In genomic region chr3:96546880-96547279, GRCm38 (mm10) we compare ENCODE assay signal across 16 mouse cellular contexts. TPM values are rescaled to one million over a fixed set of nuclear protein-coding genes. Genes with fewer than 3 reads are reported as not detected.
DNase-seq lines count a peak whose midpoint lies in the region; ATAC-seq lines count a peak whose summit lies in the region.
"Had no signal": no experiment of that assay in that cellular context is flagged by ENCODE, and none has a peak within 500 bp of the region (broad histone marks: within the 10 kb centered on the region; RNA-seq: fewer than 3 reads in every experiment).

No protein-coding gene starts in this region.

- peaks cover 5% of the 10 kb centered on the region; the same call in 1 of the 2 replicates for H3K27me3 ChIP-seq in heart, embryonic 11.5 days (ENCODE audit: control insufficient read depth, insufficient read depth, low read length)
- peaks cover 26% of the 10 kb centered on the region for H3K27me3 ChIP-seq in megakaryocyte, embryonic 14.5 days (replicated peaks)
- peaks cover 39% of the 10 kb centered on the region for H3K27me3 ChIP-seq in embryonic facial prominence, embryonic 10.5 days (replicated peaks; ENCODE audit: low read depth, poor library complexity, severe bottlenecking)
- H3K27me3 ChIP-seq in kidney, embryonic 16.5 days (ENCODE audit: insufficient read depth, low read length), result no peaks in the 10 kb centered on the region

- H3K4me3 ChIP-seq in heart, embryonic 11.5 days (ENCODE audit: low read depth, low read length), result no peak overlapping the region
- peak overlapping the region; percentile 16 for H3K4me3 ChIP-seq in megakaryocyte, embryonic 14.5 days (replicated peaks)
- 0 out of 2 replicates have a peak overlapping the region, but pooled peaks have one; percentile 11 for H3K4me3 ChIP-seq in embryonic facial prominence, embryonic 10.5 days
- no peak overlapping the region for H3K4me3 ChIP-seq in kidney, embryonic 16.5 days (ENCODE audit: low read length)
- H3K4me3 ChIP-seq: layer of hippocampus, adult 2 months; liver, embryonic 15.5 days had no signal

- 0 out of 2 replicates have a peak overlapping the region, but pooled peaks have one; percentile 34 for H3K4me2 ChIP-seq in heart, embryonic 11.5 days
- H3K4me2 ChIP-seq in kidney, embryonic 16.5 days (replicated peaks; ENCODE audit: low read depth, low read length), result no peak overlapping the region

- H3K9ac ChIP-seq in heart, embryonic 11.5 days (ENCODE audit: low read depth, low read length), result no peak overlapping the region
- no peak overlapping the region for H3K9ac ChIP-seq in kidney, embryonic 16.5 days (replicated peaks; ENCODE audit: low read length)
- H3K9ac ChIP-seq: liver, embryonic 15.5 days had no signal

- H3K27ac ChIP-seq in heart, embryonic 11.5 days (ENCODE audit: low read depth, low read length), result no peak overlapping the region
- no peak overlapping the region for H3K27ac ChIP-seq in embryonic facial prominence, embryonic 10.5 days (replicated peaks)
- H3K27ac ChIP-seq in kidney, embryonic 16.5 days (ENCODE audit: low read length), result no peak overlapping the region
- H3K27ac ChIP-seq: layer of hippocampus, adult 2 months; liver, embryonic 15.5 days had no signal

- no peak for DNase-seq in heart, adult 18-20 months
- DNase-seq in embryonic facial prominence, embryonic 10.5 days (ENCODE audit: low spot score), result no peak
- peak; percentile 29 for DNase-seq in naive thymus-derived CD4-positive, alpha-beta T cell, adult 2 months (ENCODE audit: low read depth)
- no peak for DNase-seq in layer of hippocampus, adult 8-10 months (ENCODE audit: low spot score in 2 of 2)
- DNase-seq: thymus, adult 18-20 months had no signal

- H3K36me3 ChIP-seq in heart, embryonic 11.5 days (ENCODE audit: control insufficient read depth, insufficient read depth, low read length), result no peaks in the 10 kb centered on the region
- H3K36me3 ChIP-seq in megakaryocyte, embryonic 14.5 days (replicated peaks; ENCODE audit: low read length), result no peaks in the 10 kb centered on the region
- H3K36me3 ChIP-seq in embryonic facial prominence, embryonic 10.5 days (replicated peaks), result no peaks in the 10 kb centered on the region
- H3K36me3 ChIP-seq in kidney, embryonic 16.5 days (ENCODE audit: insufficient read depth, low read length), result no peaks in the 10 kb centered on the region
- H3K36me3 ChIP-seq: liver, embryonic 15.5 days had no signal

- no peak for ATAC-seq in heart, embryonic 11.5 days (replicated peaks; ENCODE audit: insufficient number of reproducible peaks, low FRiP score, low TSS enrichment)
- ATAC-seq in megakaryocyte, adult 5-6 weeks (ENCODE audit: poor library complexity, severe bottlenecking), result no peak
- ATAC-seq in kidney, embryonic 16.5 days (ENCODE audit: low FRiP score, low TSS enrichment), result no peak

- H3K9me3 ChIP-seq in heart, embryonic 11.5 days (replicated peaks; ENCODE audit: control insufficient read depth, low read length), result no peaks in the 10 kb centered on the region
- peaks cover 3% of the 10 kb centered on the region for H3K9me3 ChIP-seq in megakaryocyte, embryonic 14.5 days
- H3K9me3 ChIP-seq in embryonic facial prominence, embryonic 10.5 days, result no peaks in the 10 kb centered on the region
- no peaks in the 10 kb centered on the region for H3K9me3 ChIP-seq in kidney, embryonic 16.5 days (ENCODE audit: low read length)
- H3K9me3 ChIP-seq: liver, embryonic 15.5 days had no signal

- H3K4me1 ChIP-seq in heart, embryonic 11.5 days (ENCODE audit: control insufficient read depth, insufficient read depth, low read length), result peaks cover 5% of the 10 kb centered on the region
- peaks cover 36% of the 10 kb centered on the region for H3K4me1 ChIP-seq in megakaryocyte, embryonic 14.5 days
- peaks cover 14% of the 10 kb centered on the region for H3K4me1 ChIP-seq in embryonic facial prominence, embryonic 10.5 days
- H3K4me1 ChIP-seq in kidney, embryonic 16.5 days (ENCODE audit: insufficient read depth, low read length), result peaks cover 5% of the 10 kb centered on the region; the same call in 1 of the 2 replicates

- 50% methylated on average over 4 of the region's 4 CpGs for WGBS in heart, embryonic 11.5 days (ENCODE audit: insufficient replicate concordance)
- 56% methylated on average over 4 of the region's 4 CpGs for WGBS in embryonic facial prominence, embryonic 10.5 days
- 54% methylated on average over 4 of the region's 4 CpGs for WGBS in kidney, embryonic 16.5 days

RNA-seq across cellular contexts. Expression of gene Txnip, which starts 10.9 kb away (rescaled TPM):
- 106 and 121 TPM in 2 replicates for polyA plus RNA-seq in heart, embryonic 11.5 days (2014; fragmentation: Nextera tagmentation; extraction: Ambion mirVana)
- 100 to 1,000 TPM; 435 to 530 TPM for total RNA-seq in heart, adult 18-20 months (2021)
- polyA plus RNA-seq in megakaryocyte, embryonic 14.5 days (2012; ENCODE audit: insufficient read depth, low replicate concordance), result 4.1 and 22.7 TPM in 2 replicates
- total RNA-seq in megakaryocyte, adult 5-6 weeks (2015), result 411 and 437 TPM in 2 replicates
- 356 and 357 TPM in 2 replicates for total RNA-seq in megakaryocyte, adult 5-6 weeks (2017)
- polyA plus RNA-seq in embryonic facial prominence, embryonic 10.5 days (2016; fragmentation: Nextera tagmentation; extraction: Ambion mirVana), result 31.2 and 34.9 TPM in 2 replicates
- 191 and 197 TPM in 2 replicates for polyA plus RNA-seq in kidney, embryonic 16.5 days (2015; fragmentation: Nextera tagmentation; extraction: Ambion mirVana)
- total RNA-seq in layer of hippocampus, adult 8-10 months (2022), result 10 to 100 TPM; 23.9 to 39.1 (median 31.6) TPM

RNA-seq across cellular contexts. Expression of gene Hfe2, which starts 21.9 kb away (rescaled TPM):
- polyA plus RNA-seq in heart, embryonic 11.5 days (2014; fragmentation: Nextera tagmentation; extraction: Ambion mirVana), result 7.4 and 9.3 TPM in 2 replicates
- total RNA-seq in heart, adult 18-20 months (2021), result 100 to 1,000 TPM; 279 to 290 TPM
- 21.2 and 30.0 TPM in 2 replicates for polyA plus RNA-seq in megakaryocyte, embryonic 14.5 days (2012; ENCODE audit: insufficient read depth, low replicate concordance)
- total RNA-seq in megakaryocyte, adult 5-6 weeks (2015), result not detected in 2 replicates
- not detected in 2 replicates for total RNA-seq in megakaryocyte, adult 5-6 weeks (2017)
- polyA plus RNA-seq in embryonic facial prominence, embryonic 10.5 days (2016; fragmentation: Nextera tagmentation; extraction: Ambion mirVana), result 1.4 and 1.5 TPM in 2 replicates
- polyA plus RNA-seq in kidney, embryonic 16.5 days (2015; fragmentation: Nextera tagmentation; extraction: Ambion mirVana), result 0.37 and 0.69 TPM in 2 replicates
- under 1 TPM in 2 of 4 experiments, not detected in 2; 0.16 to 0.22 TPM for total RNA-seq in layer of hippocampus, adult 8-10 months (2022)
- total RNA-seq: adrenal gland, postnatal 36 days; hematopoietic stem cell, adult 5-6 weeks had no signal

RNA-seq across cellular contexts. Expression of gene Gm16253, which starts 29.9 kb away (rescaled TPM):
- 1.2 and 1.5 TPM in 2 replicates for polyA plus RNA-seq in heart, embryonic 11.5 days (2014; fragmentation: Nextera tagmentation; extraction: Ambion mirVana)
- total RNA-seq in heart, adult 18-20 months (2021), result 1 to 10 TPM; 1.6 to 1.9 TPM
- 0.51 TPM in 1 of 2 replicates, not detected in the other for polyA plus RNA-seq in megakaryocyte, embryonic 14.5 days (2012; ENCODE audit: insufficient read depth, low replicate concordance)
- total RNA-seq in megakaryocyte, adult 5-6 weeks (2015), result not detected in 2 replicates
- 0.40 TPM in 1 of 2 replicates, not detected in the other for total RNA-seq in megakaryocyte, adult 5-6 weeks (2017)
- 1.6 and 1.9 TPM in 2 replicates for polyA plus RNA-seq in embryonic facial prominence, embryonic 10.5 days (2016; fragmentation: Nextera tagmentation; extraction: Ambion mirVana)
- 1.3 TPM in 2 replicates for polyA plus RNA-seq in kidney, embryonic 16.5 days (2015; fragmentation: Nextera tagmentation; extraction: Ambion mirVana)
- not detected for total RNA-seq in layer of hippocampus, adult 8-10 months (2022)
- total RNA-seq: adrenal gland, postnatal 36 days; hematopoietic stem cell, adult 5-6 weeks; layer of hippocampus, adult 2 months; left cerebral cortex, postnatal 4 days; midbrain, postnatal 0 days had no signal
- polyA plus RNA-seq: gonadal fat pad, adult 2 months had no signal

RNA-seq across cellular contexts. Expression of gene Polr3gl, which starts 47.1 kb away (rescaled TPM):
- 21.4 and 23.8 TPM in 2 replicates for polyA plus RNA-seq in heart, embryonic 11.5 days (2014; fragmentation: Nextera tagmentation; extraction: Ambion mirVana)
- 10 to 100 TPM; 26.7 to 30.5 TPM for total RNA-seq in heart, adult 18-20 months (2021)
- 4.6 and 15.4 TPM in 2 replicates for polyA plus RNA-seq in megakaryocyte, embryonic 14.5 days (2012; ENCODE audit: insufficient read depth, low replicate concordance)
- total RNA-seq in megakaryocyte, adult 5-6 weeks (2015), result 22.8 and 26.3 TPM in 2 replicates
- 45.6 and 46.4 TPM in 2 replicates for total RNA-seq in megakaryocyte, adult 5-6 weeks (2017)
- 30.0 and 33.1 TPM in 2 replicates for polyA plus RNA-seq in embryonic facial prominence, embryonic 10.5 days (2016; fragmentation: Nextera tagmentation; extraction: Ambion mirVana)
- 32.1 and 35.8 TPM in 2 replicates for polyA plus RNA-seq in kidney, embryonic 16.5 days (2015; fragmentation: Nextera tagmentation; extraction: Ambion mirVana)
- total RNA-seq in layer of hippocampus, adult 8-10 months (2022), result 10 to 100 TPM; 30.1 to 38.6 (median 32.5) TPM

RNA-seq across cellular contexts. Expression of gene Ankrd34a, which starts 49.6 kb away (rescaled TPM):
- 9.0 TPM in 2 replicates for polyA plus RNA-seq in heart, embryonic 11.5 days (2014; fragmentation: Nextera tagmentation; extraction: Ambion mirVana)
- 1 to 10 TPM in 1 of 2 experiments, under 1 TPM in 1; 0.59 to 1.4 TPM for total RNA-seq in heart, adult 18-20 months (2021)
- not detected in 2 replicates for polyA plus RNA-seq in megakaryocyte, embryonic 14.5 days (2012; ENCODE audit: insufficient read depth, low replicate concordance)
- not detected in 2 replicates for total RNA-seq in megakaryocyte, adult 5-6 weeks (2015)
- not detected in 2 replicates for total RNA-seq in megakaryocyte, adult 5-6 weeks (2017)
- 0.66 and 0.99 TPM in 2 replicates for polyA plus RNA-seq in embryonic facial prominence, embryonic 10.5 days (2016; fragmentation: Nextera tagmentation; extraction: Ambion mirVana)
- 2.2 and 2.3 TPM in 2 replicates for polyA plus RNA-seq in kidney, embryonic 16.5 days (2015; fragmentation: Nextera tagmentation; extraction: Ambion mirVana)
- total RNA-seq in layer of hippocampus, adult 8-10 months (2022), result 10 to 100 TPM; 49.5 to 56.2 (median 52.6) TPM
- total RNA-seq: hematopoietic stem cell, adult 5-6 weeks had no signal

Comparison
In these comparisons a context has a peak if more than half of its experiments do, and no peak if none do; other contexts are left out.
1. H3K4me3 ChIP-seq: peak in megakaryocyte, embryonic 14.5 days (single experiment) and embryonic facial prominence, embryonic 10.5 days (single experiment); none in heart, embryonic 11.5 days (single experiment) and kidney, embryonic 16.5 days (single experiment).